Mouse (Mus musculus): ENCODE results near the gene Eif4a1.

GRCm38 (mm10) chr11:69681314-69682208, 9.3 kb upstream of the Eif4a1 start, which contains the start of gene Senp3:
- TF ChIP-seq POLR2A (IDR thresholded peaks at IDR 0.05; ENCODE audit: extremely low read depth, insufficient read depth, low read length) (peak; percentile 88), CTCF (IDR thresholded peaks at IDR 0.05; ENCODE audit: extremely low read depth, insufficient read depth, low read length) (no peak)

Data from cortical plate, adult 2 months (tissue).